Mouse (Mus musculus) lung, embryonic 14.5 days (tissue): ENCODE data around the gene Il16. TPM values are rescaled to one million over a fixed set of nuclear protein-coding genes. Genes with fewer than 3 reads are reported as not detected.

ENCODE experiments used
- ATAC-seq: fragments of 200-750 bp; cut with Nextera tagmentation; 2 replicates; pipeline ENCODE4 v1.8.0; 2017; ENCODE audit warnings: mild to moderate bottlenecking, moderate TSS enrichment, moderate library complexity; ENCODE audit not compliant: insufficient read depth
- DNase-seq: peaks from one replicate; pipeline ENCODE4 v3.0.0-alpha.2; 2015
- H3K27ac ChIP-seq: fragments of 300-500 bp; sonication (generic); 2 replicates; pipeline ENCODE4 v1.5.1; 2014; ENCODE audit warnings: low read depth, mild to moderate bottlenecking, moderate library complexity
- H3K27me3 ChIP-seq: fragments of 300-500 bp; sonication (generic); 2 replicates; pipeline ENCODE4 v1.6.1; 2014; ENCODE audit warnings: low read length, control low read depth; ENCODE audit not compliant: insufficient read depth
- H3K36me3 ChIP-seq: fragments of 300-500 bp; sonication (generic); 2 replicates; pipeline ENCODE4 v1.6.1; 2014; ENCODE audit warnings: control low read depth; ENCODE audit not compliant: insufficient read depth
- H3K4me1 ChIP-seq: fragments of 300-500 bp; sonication (generic); 2 replicates; pipeline ENCODE4 v1.6.1; 2014; ENCODE audit warnings: antibody characterized with exemption, control low read depth; ENCODE audit not compliant: insufficient read depth
- H3K4me2 ChIP-seq: fragments of 300-500 bp; sonication (generic); 2 replicates; pipeline ENCODE4 v1.6.1; 2014; ENCODE audit warnings: mild to moderate bottlenecking
- H3K4me3 ChIP-seq: fragments of 300-500 bp; sonication (generic); 2 replicates; pipeline ENCODE4 v1.5.1; 2014; ENCODE audit warnings: low read depth, low read length
- H3K9ac ChIP-seq: fragments of 300-500 bp; sonication (generic); 2 replicates; pipeline ENCODE4 v1.6.1; 2014
- H3K9me3 ChIP-seq: fragments of 300-500 bp; sonication (generic); 2 replicates; pipeline ENCODE4 v1.6.1; 2016; ENCODE audit warnings: low read depth, low read length, control low read depth
- CTCF ChIP-seq: IDR thresholded peaks from 2 replicates; pipeline ENCODE4 v1.5.1; 2016; ENCODE audit warnings: antibody characterized with exemption, low read depth
- WGBS: fragments of 180-500 bp; shearing (Covaris S2); extraction: QIAGEN DNeasy Blood & Tissue Kit; methylation state at CpG from one replicate; pipeline ENCODE4 v1.1.7; 2014; 5-methylcytosine and 5-hydroxymethylcytosine counted together
- polyA plus RNA-seq: library from polyadenylated mRNA; unstranded; fragments of >200 nt; fragmentation: Nextera tagmentation; extraction: Ambion mirVana; gene quantifications from 2 replicates; pipeline ENCODE4 v1.2.1, GENCODE M21; 2014

The Il16 gene
- polyA plus RNA-seq, 1 experiment from 2014 or later, result 2.3 TPM

GRCm38 (mm10) chr7:83725801-83726200, 19.7 kb downstream of the Il16 start:
- DNase-seq, result no peak
- Histone ChIP-seq H3K27me3 (no peaks in the 10 kb centered on the region), H3K4me1 (no peaks in the 10 kb centered on the region; the same call in 1 of the 2 replicates), H3K9ac (no peak overlapping the region), H3K4me3 (no peak overlapping the region), H3K27ac (no peak overlapping the region), H3K9me3 (no peaks in the 10 kb centered on the region), H3K4me2 (no peak overlapping the region), H3K36me3 (no peaks in the 10 kb centered on the region)
- no peak for TF ChIP-seq CTCF
- ATAC-seq, result no peak

- no peak overlapping the region for H3K4me3 ChIP-seq
- no peak overlapping the region for H3K4me2 ChIP-seq
- H3K27ac ChIP-seq, result no peak overlapping the region
- H3K9ac ChIP-seq, result no peak overlapping the region
- DNase-seq, result no peak
- TF ChIP-seq CTCF, result no peak
- H3K27me3 ChIP-seq, result no peaks in the 10 kb centered on the region
- WGBS, result 45% methylated on average over 2 of the region's 2 CpGs
- H3K4me1 ChIP-seq, result no peaks in the 10 kb centered on the region; the same call in 1 of the 2 replicates
- H3K9me3 ChIP-seq, result no peaks in the 10 kb centered on the region
- no peak for ATAC-seq
- no peaks in the 10 kb centered on the region for H3K36me3 ChIP-seq
Measured at GRCm38 (mm10) chr7:83724541-83724940, 21.0 kb downstream of the Il16 start.

- DNase-seq, result no peak
- no peak overlapping the region for H3K27ac ChIP-seq
- TF ChIP-seq CTCF, result no peak
- H3K4me2 ChIP-seq, result no peak overlapping the region
- no peak for ATAC-seq
- no peaks in the 10 kb centered on the region for H3K27me3 ChIP-seq
- H3K9me3 ChIP-seq, result no peaks in the 10 kb centered on the region
- no peak overlapping the region for H3K4me3 ChIP-seq
- no peak overlapping the region for H3K9ac ChIP-seq
- no peaks in the 10 kb centered on the region for H3K36me3 ChIP-seq
- no peaks in the 10 kb centered on the region; the same call in 1 of the 2 replicates for H3K4me1 ChIP-seq
Measured at GRCm38 (mm10) chr7:83723954-83724353, 21.6 kb downstream of the Il16 start.

GRCm38 (mm10) chr7:83723221-83723620, 22.3 kb downstream of the Il16 start:
- WGBS, result 76% methylated on average over 8 of the region's 8 CpGs
- no peak overlapping the region for H3K4me2 ChIP-seq
- DNase-seq (no peak), ATAC-seq (no peak)
- H3K27ac ChIP-seq, result no peak overlapping the region
- no peaks in the 10 kb centered on the region for H3K36me3 ChIP-seq
- H3K27me3 ChIP-seq, result no peaks in the 10 kb centered on the region
- no peak for TF ChIP-seq CTCF
- H3K4me1 ChIP-seq, result no peaks in the 10 kb centered on the region; the same call in 1 of the 2 replicates
- no peaks in the 10 kb centered on the region for H3K9me3 ChIP-seq
- H3K9ac ChIP-seq, result no peak overlapping the region
- H3K4me3 ChIP-seq, result no peak overlapping the region

- Histone ChIP-seq H3K36me3 (no peaks in the 10 kb centered on the region), H3K4me2 (no peak overlapping the region), H3K9ac (no peak overlapping the region), H3K27ac (no peak overlapping the region), H3K4me3 (no peak overlapping the region), H3K9me3 (no peaks in the 10 kb centered on the region), H3K27me3 (no peaks in the 10 kb centered on the region), H3K4me1 (no peaks in the 10 kb centered on the region; the same call in 1 of the 2 replicates)
- TF ChIP-seq CTCF, result no peak
- 86% methylated on average over 14 of the region's 14 CpGs for WGBS
- DNase-seq (no peak), ATAC-seq (no peak)
Measured at GRCm38 (mm10) chr7:83722485-83722884, 23.0 kb downstream of the Il16 start.

- TF ChIP-seq CTCF, result no peak
- Histone ChIP-seq H3K4me3 (no peak overlapping the region), H3K9me3 (no peaks in the 10 kb centered on the region), H3K9ac (no peak overlapping the region), H3K4me1 (no peaks in the 10 kb centered on the region), H3K4me2 (no peak overlapping the region), H3K36me3 (no peaks in the 10 kb centered on the region), H3K27me3 (no peaks in the 10 kb centered on the region), H3K27ac (no peak overlapping the region)
- ATAC-seq (no peak), DNase-seq (no peak)
- WGBS, result 76% methylated on average over 8 of the region's 8 CpGs
Measured at GRCm38 (mm10) chr7:83720231-83720630, 25.3 kb downstream of the Il16 start.

GRCm38 (mm10) chr7:83717021-83717725, 28.4 kb downstream of the Il16 start:
- no peak overlapping the region for H3K4me2 ChIP-seq
- DNase-seq, result no peak
- WGBS, result 56% methylated on average over 5 of the region's 5 CpGs
- no peak overlapping the region for H3K27ac ChIP-seq
- TF ChIP-seq CTCF, result no peak
- no peak overlapping the region for H3K9ac ChIP-seq
- no peaks in the 10 kb centered on the region for H3K36me3 ChIP-seq
- H3K4me1 ChIP-seq, result no peaks in the 10 kb centered on the region
- H3K9me3 ChIP-seq, result no peaks in the 10 kb centered on the region
- no peak overlapping the region for H3K4me3 ChIP-seq
- no peak for ATAC-seq
- no peaks in the 10 kb centered on the region for H3K27me3 ChIP-seq
